Mouse (Mus musculus): ENCODE data around the gene Stmnd1.

- TF ChIP-seq CTCF (IDR thresholded peaks at IDR 0.05; ENCODE audit: insufficient read depth, low read depth, low read length) (no peak), POLR2A (IDR thresholded peaks at IDR 0.05; ENCODE audit: insufficient read depth, low read depth, low read length) (no peak)
Observed at GRCm38 (mm10) chr13:46226956-46227355, 46.6 kb upstream of the Stmnd1 start.

Data from olfactory bulb, adult 2 months (tissue).